Mouse (Mus musculus) liver, embryonic 13.5 days (tissue): Measurements from ENCODE around the gene Men1. TPM values are rescaled to one million over a fixed set of nuclear protein-coding genes. Genes with fewer than 3 reads are reported as not detected.

Source experiments
- ATAC-seq: fragments of 200-750 bp; cut with Nextera tagmentation; 2 replicates; pipeline ENCODE4 v1.8.0; 2017; ENCODE audit warnings: low read depth, mild to moderate bottlenecking, moderate number of reproducible peaks, moderate library complexity
- DNase-seq: peaks from one replicate; pipeline ENCODE4 v3.0.0; 2022
- H3K27ac ChIP-seq: fragments of 300-500 bp; sonication (generic); 2 replicates; pipeline ENCODE4 v1.5.1; 2015; ENCODE audit warnings: moderate library complexity, mild to moderate bottlenecking, inconsistent platforms
- H3K27me3 ChIP-seq: fragments of 300-500 bp; sonication (generic); 2 replicates; pipeline ENCODE4 v1.6.1; 2015; ENCODE audit warnings: mild to moderate bottlenecking, inconsistent platforms
- H3K36me3 ChIP-seq: fragments of 300-500 bp; sonication (generic); 2 replicates; pipeline ENCODE4 v1.6.1; 2015; ENCODE audit warnings: mild to moderate bottlenecking, inconsistent platforms
- H3K4me1 ChIP-seq: fragments of 300-500 bp; sonication (generic); replicated peaks from 2 replicates; pipeline ENCODE4 v1.6.1; 2015; ENCODE audit warnings: inconsistent platforms
- H3K4me2 ChIP-seq: fragments of 300-500 bp; sonication (generic); 2 replicates; pipeline ENCODE4 v1.6.1; 2015; ENCODE audit warnings: inconsistent platforms, mild to moderate bottlenecking, moderate library complexity
- H3K4me3 ChIP-seq: fragments of 300-500 bp; sonication (generic); replicated peaks from 2 replicates; pipeline ENCODE4 v1.5.1; 2015; ENCODE audit warnings: mild to moderate bottlenecking, inconsistent platforms
- H3K9ac ChIP-seq: fragments of 300-500 bp; sonication (generic); 2 replicates; pipeline ENCODE4 v1.6.1; 2015; ENCODE audit warnings: mild to moderate bottlenecking, inconsistent platforms
- H3K9me3 ChIP-seq: fragments of 300-500 bp; sonication (generic); replicated peaks from 2 replicates; pipeline ENCODE4 v1.6.1; 2016; ENCODE audit warnings: inconsistent platforms
- WGBS: fragments of 180-500 bp; shearing (Covaris S2); methylation state at CpG from one replicate; pipeline ENCODE4 v1.1.7; 2015; ENCODE audit not compliant: insufficient replicate concordance; 5-methylcytosine and 5-hydroxymethylcytosine counted together
- polyA plus RNA-seq: library from polyadenylated mRNA; unstranded; fragments of >200 nt; fragmentation: Nextera tagmentation; extraction: Ambion mirVana; gene quantifications from 2 replicates; pipeline ENCODE4 v1.2.1, GENCODE M21; 2015

Gene Men1
- polyA plus RNA-seq, 1 experiment from 2014 or later, result 26.3 TPM

DNA sequence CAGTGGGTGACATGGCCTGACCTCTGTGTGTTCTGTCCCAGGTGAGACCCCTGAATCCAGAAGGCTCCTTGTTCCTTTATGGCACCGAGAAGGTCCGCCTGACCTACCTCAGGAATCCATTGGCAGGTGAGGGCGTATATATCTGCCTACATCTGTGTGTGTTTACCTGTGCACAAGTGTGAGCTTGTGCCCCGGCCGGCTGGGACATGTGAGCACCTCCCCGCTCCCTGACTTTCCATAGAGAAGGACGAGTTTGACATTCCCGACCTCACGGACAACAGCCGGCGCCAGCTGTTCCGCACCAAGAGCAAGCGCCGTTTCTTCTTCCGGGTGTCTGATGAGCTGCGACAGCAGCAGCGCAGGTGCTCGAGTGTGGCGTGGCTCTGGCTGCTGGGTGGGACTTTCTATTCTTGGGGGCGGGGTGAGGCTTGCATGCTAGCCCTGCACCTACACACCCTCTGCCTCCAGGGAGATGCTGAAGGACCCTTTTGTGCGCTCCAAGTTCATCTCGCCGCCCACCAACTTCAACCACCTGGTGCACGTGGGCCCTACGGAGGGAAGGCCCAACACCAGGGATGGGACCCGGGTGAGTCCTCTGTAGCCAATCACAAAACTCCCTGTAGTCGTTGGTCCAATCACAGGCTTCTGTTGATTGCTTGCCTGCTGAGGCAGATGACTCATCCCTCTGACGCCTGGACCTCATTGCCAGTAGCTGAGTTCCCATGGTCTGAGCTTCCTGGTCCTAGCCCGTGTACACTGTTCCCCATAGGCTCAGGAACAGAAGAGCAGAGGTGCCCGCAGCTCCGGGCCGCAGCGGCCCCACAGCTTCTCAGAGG, 12.8 kb upstream of the Men1 start:
- Histone ChIP-seq H3K4me1 (peaks cover 9% of the 10 kb centered on the region), H3K27me3 (no peaks in the 10 kb centered on the region), H3K9ac (no peak overlapping the region), H3K36me3 (peaks cover 56% of the 10 kb centered on the region), H3K4me2 (no peak overlapping the region), H3K9me3 (no peaks in the 10 kb centered on the region), H3K27ac (no peak overlapping the region), H3K4me3 (no peak overlapping the region)
- no peak for ATAC-seq
- WGBS, result 80% methylated on average over 33 of the region's 33 CpGs
- no peak for DNase-seq

DNA sequence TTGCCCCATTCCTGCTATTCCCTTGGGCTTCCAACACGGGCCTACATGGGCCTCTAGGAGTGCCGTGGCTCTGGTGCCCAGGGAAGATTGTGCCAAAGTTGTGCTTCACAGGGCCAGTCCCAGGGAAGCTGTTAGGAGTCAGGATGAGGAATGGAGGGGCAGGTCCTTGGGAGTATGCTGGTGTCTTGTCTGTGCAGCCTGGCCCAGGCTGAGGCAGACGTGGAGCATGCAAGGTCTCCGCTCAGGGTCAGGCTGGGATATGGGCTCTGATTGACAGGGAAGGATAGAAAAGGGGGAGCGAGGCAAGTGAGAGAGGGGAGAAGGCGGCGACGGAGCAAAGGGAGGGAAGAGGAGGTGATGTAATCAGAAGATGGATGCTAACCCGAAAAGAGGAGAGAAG, 10.0 kb upstream of the Men1 start:
- peaks cover 9% of the 10 kb centered on the region for H3K4me1 ChIP-seq
- H3K27me3 ChIP-seq, result no peaks in the 10 kb centered on the region
- DNase-seq, result no peak

DNA sequence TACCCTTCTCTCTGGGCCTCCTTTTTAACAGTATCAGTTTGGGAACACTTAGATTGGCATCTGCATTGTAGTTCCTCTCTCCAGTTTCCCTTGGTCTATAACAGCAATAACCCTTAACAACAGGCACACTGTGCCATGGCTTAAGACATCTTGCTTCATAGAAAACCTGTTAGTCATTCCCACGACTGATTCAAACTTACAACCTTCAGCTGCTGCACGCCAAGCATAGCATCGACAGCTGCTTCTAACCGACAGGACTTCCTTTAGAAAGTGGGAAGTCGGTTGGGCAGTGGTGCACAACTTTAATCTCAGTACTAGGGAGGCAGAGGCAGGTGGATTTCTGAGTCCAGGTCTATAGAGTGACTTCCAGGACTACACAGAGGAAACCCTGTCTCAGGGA, 3.6 kb upstream of the Men1 start:
- Histone ChIP-seq H3K9ac (peak overlapping the region; percentile 28; the same call in 1 of the 2 replicates), H3K4me2 (peak overlapping the region; percentile 54), H3K27me3 (no peaks in the 10 kb centered on the region), H3K36me3 (no peaks in the 10 kb centered on the region), H3K4me3 (no peak overlapping the region), H3K9me3 (no peaks in the 10 kb centered on the region), H3K27ac (0 out of 2 replicates have a peak overlapping the region, but pooled peaks have one; percentile 3), H3K4me1 (peaks cover 36% of the 10 kb centered on the region)
- 16% methylated on average over 5 of the region's 5 CpGs for WGBS
- DNase-seq (no peak), ATAC-seq (no peak)

More for the DNA sequence above, 10.0 kb upstream of the Men1 start:
- Histone ChIP-seq H3K27ac (no peak overlapping the region), H3K36me3 (peaks cover 30% of the 10 kb centered on the region), H3K4me2 (no peak overlapping the region), H3K9me3 (no peaks in the 10 kb centered on the region), H3K9ac (no peak overlapping the region), H3K4me3 (no peak overlapping the region)
- WGBS, result 74% methylated on average over 9 of the region's 9 CpGs
- no peak for ATAC-seq

DNA sequence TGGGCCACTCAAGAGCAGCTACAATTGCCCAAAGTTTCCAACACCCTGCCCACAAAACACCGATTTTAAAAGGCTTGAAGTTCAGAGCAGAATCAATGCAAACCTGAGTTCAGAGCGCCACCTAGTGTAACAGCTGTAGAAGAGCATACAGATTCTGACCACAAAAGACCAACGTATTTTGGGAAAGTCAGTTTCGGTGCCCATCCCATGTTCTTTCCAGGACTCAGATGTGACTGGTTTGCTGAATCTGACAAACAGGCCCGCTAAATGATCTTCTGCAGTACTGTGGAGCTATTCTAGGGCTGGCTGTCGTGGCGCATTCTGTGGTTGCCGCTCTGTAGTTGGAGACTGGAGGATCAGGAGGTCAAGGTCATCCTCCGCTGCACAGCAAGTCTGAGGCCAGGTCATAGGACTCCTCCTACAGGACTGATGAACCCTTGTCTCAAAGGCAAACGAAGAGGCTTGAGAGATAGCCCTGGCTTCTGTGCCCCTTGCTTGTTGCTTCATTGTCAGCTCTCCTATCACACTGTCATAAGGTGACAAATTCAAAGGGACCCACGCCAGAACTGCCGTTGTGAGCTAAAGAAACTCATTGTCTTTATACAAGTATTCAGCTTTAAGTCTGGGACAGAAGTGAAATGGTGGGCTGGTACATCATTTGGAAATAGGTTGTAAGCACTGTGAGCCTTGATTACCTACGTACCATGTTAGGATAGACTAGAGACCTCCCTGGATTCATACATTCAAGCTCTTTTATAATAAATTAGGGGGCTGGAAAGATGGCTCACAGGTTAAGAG, 2.9 kb upstream of the Men1 start:
- WGBS, result 25% methylated on average over 13 of the region's 13 CpGs
- Histone ChIP-seq H3K27ac (no peak overlapping the region), H3K4me2 (peak overlapping the region; percentile 54), H3K9ac (0 out of 2 replicates have a peak overlapping the region, but pooled peaks have one; percentile 28), H3K27me3 (no peaks in the 10 kb centered on the region), H3K36me3 (peaks cover 3% of the 10 kb centered on the region), H3K4me1 (peaks cover 44% of the 10 kb centered on the region), H3K4me3 (0 out of 2 replicates have a peak overlapping the region, but pooled peaks have one; percentile 15), H3K9me3 (no peaks in the 10 kb centered on the region)
- DNase-seq (peak; percentile 54), ATAC-seq (no peak)

DNA sequence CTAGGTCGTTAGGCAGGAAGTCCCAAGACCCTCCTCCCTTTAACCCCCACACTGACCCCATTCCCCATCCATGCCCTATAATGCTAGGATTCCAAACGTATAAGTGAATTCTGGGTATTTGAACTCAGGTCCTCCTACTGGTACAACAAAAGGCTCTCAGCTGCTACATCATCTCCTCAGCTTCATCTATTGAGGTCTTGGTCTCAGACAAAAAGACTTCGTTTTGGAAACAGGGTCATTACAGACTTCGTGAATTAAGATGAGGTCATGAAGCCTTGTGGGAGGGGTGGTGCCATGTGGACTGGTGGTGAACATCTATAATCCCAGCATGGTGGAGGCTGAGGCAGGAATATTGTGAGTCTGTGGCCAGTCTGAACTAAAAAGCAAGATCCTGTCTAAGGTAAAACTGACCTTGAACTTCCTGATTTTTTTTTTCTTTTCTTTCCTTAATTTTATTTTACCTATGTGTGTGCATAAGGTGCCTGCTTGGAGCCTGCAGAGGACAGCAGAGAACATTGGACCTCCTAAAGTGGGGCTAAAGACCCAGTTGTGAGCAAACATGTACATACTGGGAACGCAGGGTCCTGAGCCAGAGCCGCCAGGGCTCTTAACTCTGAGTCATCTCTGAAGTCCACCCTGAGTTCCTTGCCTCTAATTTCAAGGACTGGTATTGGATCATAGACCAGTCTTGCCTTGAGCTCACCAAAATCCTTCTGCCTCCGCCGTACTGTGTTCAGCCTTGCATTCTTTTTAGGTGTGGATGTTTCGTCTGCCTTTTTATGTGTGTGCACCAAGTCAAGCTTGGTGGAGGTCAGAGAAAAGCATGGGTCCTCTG, 801 bp upstream of the Men1 start:
- WGBS, result 62% methylated on average over 9 of the region's 9 CpGs
- ATAC-seq, result peak; percentile 3; the same call in 1 of the 2 replicates
- no peak for DNase-seq

DNA sequence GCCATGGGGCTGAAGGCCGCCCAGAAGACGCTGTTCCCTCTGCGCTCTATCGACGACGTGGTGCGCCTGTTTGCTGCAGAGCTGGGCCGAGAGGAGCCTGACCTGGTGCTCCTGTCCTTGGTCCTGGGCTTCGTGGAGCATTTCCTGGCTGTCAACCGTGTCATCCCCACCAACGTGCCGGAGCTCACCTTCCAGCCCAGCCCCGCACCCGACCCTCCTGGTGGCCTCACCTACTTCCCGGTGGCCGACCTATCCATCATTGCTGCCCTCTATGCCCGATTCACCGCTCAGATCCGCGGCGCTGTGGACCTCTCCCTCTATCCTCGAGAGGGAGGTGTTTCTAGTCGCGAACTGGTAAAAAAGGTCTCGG, 664 bp downstream of the Men1 start:
- peaks cover 35% of the 10 kb centered on the region for H3K36me3 ChIP-seq
- H3K4me1 ChIP-seq, result peaks cover 68% of the 10 kb centered on the region
- H3K4me3 ChIP-seq, result peak overlapping the region; percentile 83
- H3K27me3 ChIP-seq, result no peaks in the 10 kb centered on the region
- under 1% methylated on average over 25 of the region's 25 CpGs for WGBS
- no peaks in the 10 kb centered on the region for H3K9me3 ChIP-seq
- peak overlapping the region; percentile 98 for H3K4me2 ChIP-seq
- peak overlapping the region; percentile 79 for H3K27ac ChIP-seq
- DNase-seq, result no peak
- ATAC-seq, result 0 out of 2 replicates have a peak, but pooled peaks have one; percentile 1
- peak overlapping the region; percentile 92 for H3K9ac ChIP-seq

More for the DNA sequence above, 801 bp upstream of the Men1 start:
- Histone ChIP-seq H3K27me3 (no peaks in the 10 kb centered on the region), H3K36me3 (peaks cover 24% of the 10 kb centered on the region), H3K4me3 (peak overlapping the region; percentile 83), H3K27ac (peak overlapping the region; percentile 79), H3K9me3 (no peaks in the 10 kb centered on the region), H3K4me2 (peak overlapping the region; percentile 98), H3K4me1 (peaks cover 53% of the 10 kb centered on the region), H3K9ac (peak overlapping the region; percentile 92)

DNA sequence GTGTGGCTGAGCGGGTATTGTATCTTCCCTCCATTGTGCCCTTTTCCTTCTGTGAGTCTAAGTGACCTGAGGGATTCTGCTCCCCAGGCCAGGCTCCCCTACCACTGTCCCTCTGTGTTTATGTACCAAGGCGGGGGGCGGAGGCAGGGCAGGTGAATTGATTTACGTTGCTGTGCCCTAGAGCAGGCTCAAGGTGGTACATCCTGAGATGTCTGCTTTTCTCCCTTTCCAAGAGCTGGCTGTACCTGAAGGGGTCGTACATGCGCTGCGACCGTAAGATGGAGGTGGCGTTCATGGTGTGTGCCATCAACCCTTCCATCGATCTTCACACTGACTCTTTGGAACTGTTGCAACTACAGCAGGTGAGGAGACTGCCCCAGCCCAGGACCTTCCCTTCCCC, 2.1 kb downstream of the Men1 start:
- H3K9me3 ChIP-seq, result no peaks in the 10 kb centered on the region
- H3K4me2 ChIP-seq, result peak overlapping the region; percentile 98
- ATAC-seq (no peak), DNase-seq (no peak)
- H3K4me1 ChIP-seq, result peaks cover 69% of the 10 kb centered on the region
- 87% methylated on average over 10 of the region's 10 CpGs for WGBS
- 0 out of 2 replicates have a peak overlapping the region, but pooled peaks have one; percentile 83 for H3K4me3 ChIP-seq
- no peaks in the 10 kb centered on the region for H3K27me3 ChIP-seq
- 0 out of 2 replicates have a peak overlapping the region, but pooled peaks have one; percentile 0 for H3K27ac ChIP-seq
- H3K9ac ChIP-seq, result 0 out of 2 replicates have a peak overlapping the region, but pooled peaks have one; percentile 92
- peaks cover 35% of the 10 kb centered on the region for H3K36me3 ChIP-seq

DNA sequence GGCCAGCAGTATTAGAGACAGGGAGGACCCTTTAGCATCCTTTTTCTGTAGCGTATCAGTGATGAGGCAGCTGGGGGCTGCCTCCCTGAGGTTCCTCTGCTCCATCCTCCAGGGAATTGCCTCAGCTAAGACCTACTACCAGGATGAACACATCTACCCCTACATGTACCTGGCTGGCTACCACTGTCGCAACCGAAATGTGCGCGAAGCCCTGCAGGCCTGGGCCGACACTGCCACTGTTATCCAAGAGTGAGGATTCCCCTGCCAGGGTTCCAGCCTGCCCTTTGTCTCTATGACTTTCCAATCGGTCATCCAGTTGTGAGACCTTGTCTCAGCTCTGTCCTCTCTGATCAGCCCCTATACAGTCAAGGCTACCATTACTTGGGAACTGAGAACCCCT, 3.4 kb downstream of the Men1 start:
- no peak overlapping the region for H3K27ac ChIP-seq
- no peak for ATAC-seq
- no peak overlapping the region for H3K4me3 ChIP-seq
- no peak overlapping the region for H3K4me2 ChIP-seq
- H3K36me3 ChIP-seq, result peaks cover 41% of the 10 kb centered on the region
- H3K9me3 ChIP-seq, result no peaks in the 10 kb centered on the region
- no peaks in the 10 kb centered on the region for H3K27me3 ChIP-seq
- DNase-seq, result no peak
- H3K9ac ChIP-seq, result no peak overlapping the region
- 89% methylated on average over 7 of the region's 7 CpGs for WGBS
- peaks cover 79% of the 10 kb centered on the region for H3K4me1 ChIP-seq

DNA sequence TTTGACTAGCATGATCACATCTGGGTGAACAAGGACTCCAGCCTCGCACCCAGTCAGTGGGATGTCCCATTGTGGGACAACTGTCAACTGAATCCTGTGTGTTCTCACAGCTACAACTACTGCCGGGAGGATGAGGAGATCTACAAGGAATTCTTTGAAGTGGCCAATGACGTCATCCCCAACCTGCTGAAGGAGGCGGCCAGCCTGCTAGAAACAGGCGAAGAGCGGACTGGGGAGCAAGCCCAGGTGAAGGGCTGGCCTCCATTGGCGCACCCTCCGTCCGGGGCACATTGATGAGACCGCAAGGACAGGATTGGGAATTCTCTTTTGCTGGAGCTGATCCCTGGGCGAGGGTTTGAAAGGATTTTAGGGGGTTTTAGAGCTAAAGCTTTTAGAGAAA, 3.9 kb downstream of the Men1 start:
- peaks cover 42% of the 10 kb centered on the region for H3K36me3 ChIP-seq
- H3K27ac ChIP-seq, result no peak overlapping the region
- H3K4me3 ChIP-seq, result no peak overlapping the region
- no peaks in the 10 kb centered on the region for H3K9me3 ChIP-seq
- H3K4me1 ChIP-seq, result peaks cover 81% of the 10 kb centered on the region
- H3K4me2 ChIP-seq, result no peak overlapping the region
- WGBS, result 90% methylated on average over 11 of the region's 11 CpGs
- no peak for DNase-seq
- H3K9ac ChIP-seq, result no peak overlapping the region
- no peaks in the 10 kb centered on the region for H3K27me3 ChIP-seq
- ATAC-seq, result no peak

DNA sequence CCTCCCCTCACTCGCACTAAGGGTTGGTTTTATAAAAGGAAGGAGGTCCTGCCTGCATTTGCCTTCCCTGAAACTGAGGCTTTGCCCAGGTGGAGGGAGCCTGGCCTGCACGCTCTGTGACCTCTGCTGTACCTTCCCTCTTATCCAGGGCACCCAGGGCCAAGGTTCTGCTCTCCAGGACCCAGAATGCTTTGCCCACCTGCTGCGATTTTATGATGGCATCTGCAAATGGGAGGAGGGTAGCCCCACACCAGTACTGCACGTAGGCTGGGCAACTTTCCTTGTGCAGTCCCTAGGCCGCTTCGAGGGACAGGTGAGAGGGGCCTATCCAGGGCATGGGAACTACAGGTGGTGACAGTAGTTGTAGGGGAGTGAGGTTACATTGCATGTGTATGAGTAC, 4.4 kb downstream of the Men1 start:
- Histone ChIP-seq H3K4me3 (no peak overlapping the region), H3K27ac (no peak overlapping the region), H3K9ac (0 out of 2 replicates have a peak overlapping the region, but pooled peaks have one; percentile 28), H3K27me3 (no peaks in the 10 kb centered on the region), H3K36me3 (peaks cover 46% of the 10 kb centered on the region), H3K4me1 (peaks cover 81% of the 10 kb centered on the region), H3K4me2 (0 out of 2 replicates have a peak overlapping the region, but pooled peaks have one; percentile 100), H3K9me3 (no peaks in the 10 kb centered on the region)
- WGBS, result 87% methylated on average over 6 of the region's 6 CpGs
- ATAC-seq (no peak), DNase-seq (no peak)
